Mouse (Mus musculus): Measurements from ENCODE around the gene Spert. TPM values are rescaled to one million over a fixed set of nuclear protein-coding genes. Genes with fewer than 3 reads are reported as not detected.

Spert gene
- total RNA-seq, 2 experiments from 2014 or later: not detected

Other genes with a start within 250 kb of the Spert start
- gene Siah3, start 137.1 kb downstream of the Spert start, total RNA-seq (2021): under 1 TPM; 0.05 to 0.16 TPM
- gene Erich6b, start 49.1 kb upstream of the Spert start, total RNA-seq (2021): not detected
- gene Cog3, start 161.4 kb upstream of the Spert start, total RNA-seq (2021): 1 to 10 TPM; 7.3 to 7.6 TPM
- gene Slc25a30, start 193.9 kb upstream of the Spert start, total RNA-seq (2021): 1 to 10 TPM; 7.1 to 7.2 TPM